Mouse (Mus musculus): ENCODE data around the gene Myo3b.

The Myo3b gene

GRCm38 (mm10) chr2:70278425-70279277 is 239.7 kb downstream of the Myo3b start:
- no peak for DNase-seq (ENCODE audit: low spot score)

DNA sequence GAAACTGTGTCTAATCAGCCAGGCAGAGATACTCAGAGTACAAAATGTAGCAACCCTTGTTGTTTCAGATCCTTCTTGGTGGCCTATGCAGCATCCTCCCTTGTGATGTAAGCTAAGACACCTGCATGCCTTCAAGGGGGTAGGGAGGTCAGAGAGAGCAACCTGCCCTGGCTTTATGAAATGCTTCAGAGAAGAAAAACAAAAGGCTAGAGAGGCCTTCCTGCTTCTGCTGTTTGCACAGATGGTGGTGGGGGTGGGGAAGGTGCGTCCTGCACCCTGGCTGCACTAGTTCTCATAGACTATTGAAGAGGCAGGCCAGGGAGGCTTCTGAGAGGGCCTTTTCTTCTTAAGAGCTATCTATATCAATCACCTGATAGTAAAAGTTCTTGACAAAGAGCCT is 245.2 kb downstream of the Myo3b start:
- DNase-seq (ENCODE audit: low spot score): no peak

DNA sequence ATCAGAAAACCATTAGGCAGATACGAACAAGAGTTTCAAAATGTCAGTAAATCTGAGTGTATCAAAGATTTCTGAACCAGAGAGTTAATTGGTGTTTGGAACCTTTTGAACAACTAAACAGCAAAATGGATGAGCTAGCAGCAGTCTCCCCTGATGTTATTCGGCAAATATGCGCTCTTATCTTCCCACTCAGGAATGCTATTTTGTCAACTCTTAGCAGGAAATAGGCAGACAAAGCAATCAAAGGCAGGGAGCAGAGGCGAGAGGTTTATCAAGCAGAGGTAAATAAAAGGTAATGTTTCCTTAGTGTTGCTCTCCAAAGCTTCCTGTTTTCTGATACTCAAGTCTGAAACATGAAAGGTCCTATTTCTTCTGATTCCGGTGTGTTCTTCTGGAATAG is 252.1 kb downstream of the Myo3b start:
- no peak for DNase-seq (ENCODE audit: low spot score)

- no peak for DNase-seq (ENCODE audit: low spot score)
Measured at GRCm38 (mm10) chr2:70292776-70293175, 253.8 kb downstream of the Myo3b start.

DNA sequence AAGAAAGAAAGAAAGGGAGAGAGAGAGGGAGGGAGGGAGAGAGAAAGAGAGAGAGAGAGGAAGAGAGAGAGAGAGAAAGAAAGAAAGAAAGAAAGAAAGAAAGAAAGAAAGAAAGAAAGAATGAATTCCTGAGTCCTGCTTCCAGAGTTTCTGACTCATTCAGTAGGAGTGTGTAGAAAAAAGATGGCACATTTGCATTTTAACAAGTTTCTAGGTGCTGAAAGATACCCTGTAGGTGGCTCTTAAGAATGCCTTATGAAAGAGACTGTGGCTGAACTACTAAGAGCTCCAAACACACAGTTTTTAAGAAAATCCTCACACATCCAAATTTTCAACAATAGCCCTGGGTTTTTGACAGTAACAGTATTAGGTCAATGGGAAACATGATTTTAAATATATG is 264.0 kb downstream of the Myo3b start:
- no peak for DNase-seq (ENCODE audit: low spot score)

DNA sequence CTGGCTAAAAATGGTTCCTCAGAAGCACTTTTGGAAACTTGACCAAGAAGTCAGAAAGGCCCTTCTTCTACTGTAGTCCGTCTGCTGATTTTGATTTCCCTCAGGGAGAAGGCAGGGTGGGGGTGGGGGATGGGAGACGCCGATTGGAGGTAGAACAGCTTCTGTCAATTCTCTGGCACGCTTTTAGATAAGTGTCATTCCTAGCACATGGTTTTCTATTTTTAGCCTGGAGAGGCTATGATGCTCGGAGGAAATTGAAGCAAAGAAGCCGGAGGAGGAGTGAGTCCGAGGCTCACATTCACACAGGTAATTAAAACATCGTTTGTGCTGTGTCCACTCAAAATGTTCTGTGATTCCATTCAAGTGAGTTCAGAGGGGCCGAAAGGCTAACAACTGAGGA is 276.2 kb downstream of the Myo3b start:
- no peak for DNase-seq (ENCODE audit: low spot score)

DNA sequence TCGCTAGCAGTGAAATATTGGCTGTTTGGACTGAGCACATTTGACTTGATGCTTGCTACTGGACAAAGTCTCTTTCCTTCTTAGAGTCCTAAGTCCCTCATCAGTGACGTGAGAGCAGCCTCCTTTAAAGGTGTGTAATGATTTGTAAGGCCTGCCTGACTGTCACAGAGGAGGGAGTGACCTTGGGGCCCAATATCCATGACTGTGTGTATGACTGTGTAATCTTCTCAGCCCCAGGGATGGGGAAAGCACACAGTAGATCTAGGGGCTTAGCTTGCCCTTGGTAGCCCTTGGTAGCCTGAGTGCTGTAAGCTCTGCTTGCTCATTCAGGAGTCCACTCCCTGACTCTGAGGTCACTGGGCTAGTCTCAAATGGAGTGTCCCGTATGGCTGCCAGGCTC is 276.8 kb downstream of the Myo3b start:
- DNase-seq (ENCODE audit: low spot score): no peak

DNA sequence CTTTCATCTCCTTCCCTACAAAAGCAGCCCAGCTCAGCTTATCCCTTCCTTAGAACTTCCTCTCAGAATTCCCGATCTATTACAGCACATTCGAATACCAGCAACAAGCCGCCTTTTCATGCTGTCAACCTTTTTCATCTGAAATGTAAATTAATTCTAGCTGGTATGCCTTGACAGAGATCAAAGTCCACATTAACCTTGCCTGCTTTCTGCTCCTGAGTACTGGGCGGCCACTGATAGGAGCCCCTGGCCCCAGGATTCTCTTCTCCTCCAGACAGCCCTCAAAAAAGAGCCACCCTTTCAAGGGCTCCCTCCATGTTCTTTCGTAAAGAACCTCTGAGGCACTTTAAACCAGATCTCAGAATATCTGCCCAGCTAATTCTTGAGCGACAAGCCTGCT is 278.9 kb downstream of the Myo3b start:
- DNase-seq (ENCODE audit: low spot score): no peak

DNA sequence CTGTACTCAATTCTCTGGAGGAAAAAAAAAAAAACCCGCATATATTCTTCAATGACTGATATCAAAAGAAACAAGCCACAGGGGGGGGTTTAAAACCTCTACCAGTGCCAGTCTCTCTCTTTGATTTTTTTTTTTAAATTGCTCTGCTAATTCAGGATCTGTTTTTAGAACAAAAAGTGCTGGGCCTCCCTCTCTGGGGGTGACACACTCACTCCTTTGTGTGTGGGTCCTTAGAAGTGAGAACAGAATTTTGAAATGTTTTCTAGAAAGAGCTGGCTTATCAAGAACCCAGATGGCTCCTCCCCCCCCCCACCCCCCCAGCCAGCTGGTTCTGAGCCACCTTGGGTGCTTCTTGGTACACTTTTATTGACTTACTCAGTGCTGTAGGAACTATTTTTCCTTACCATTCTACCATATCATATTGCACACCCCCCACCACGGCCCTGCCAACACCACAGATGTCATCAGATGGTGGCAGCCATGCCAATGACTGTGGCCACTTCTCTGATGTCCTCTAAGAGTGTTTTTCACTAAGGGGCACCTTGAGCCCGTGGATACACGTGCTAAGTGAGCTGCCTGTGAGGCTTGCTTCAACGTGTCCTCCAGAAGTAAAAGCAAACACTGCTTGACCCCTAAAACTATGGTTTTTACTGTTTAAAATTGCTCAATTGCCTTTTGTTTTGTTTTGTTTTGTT is 280.1 kb downstream of the Myo3b start:
- no peak for DNase-seq (ENCODE audit: low spot score)

DNA sequence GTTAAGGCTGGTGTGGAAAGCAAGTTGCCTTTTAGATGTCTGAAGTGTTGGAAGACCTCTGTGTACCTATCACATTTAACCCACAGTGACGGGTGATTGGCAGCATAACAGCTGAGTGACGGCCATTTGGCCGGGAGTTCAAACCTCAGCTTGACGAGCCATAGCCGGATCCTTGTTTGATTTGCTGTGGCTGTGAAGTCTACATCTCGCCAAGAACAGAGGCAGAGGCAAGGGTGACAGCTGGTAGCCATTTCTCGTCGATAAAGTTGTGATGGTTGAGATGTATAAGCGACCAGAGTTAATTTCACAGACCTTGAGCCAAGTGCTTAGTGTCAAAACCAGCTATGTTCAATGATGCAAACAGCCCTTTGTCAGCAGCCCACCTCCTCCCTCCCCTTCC is 283.8 kb downstream of the Myo3b start:
- DNase-seq (ENCODE audit: low spot score): no peak

DNA sequence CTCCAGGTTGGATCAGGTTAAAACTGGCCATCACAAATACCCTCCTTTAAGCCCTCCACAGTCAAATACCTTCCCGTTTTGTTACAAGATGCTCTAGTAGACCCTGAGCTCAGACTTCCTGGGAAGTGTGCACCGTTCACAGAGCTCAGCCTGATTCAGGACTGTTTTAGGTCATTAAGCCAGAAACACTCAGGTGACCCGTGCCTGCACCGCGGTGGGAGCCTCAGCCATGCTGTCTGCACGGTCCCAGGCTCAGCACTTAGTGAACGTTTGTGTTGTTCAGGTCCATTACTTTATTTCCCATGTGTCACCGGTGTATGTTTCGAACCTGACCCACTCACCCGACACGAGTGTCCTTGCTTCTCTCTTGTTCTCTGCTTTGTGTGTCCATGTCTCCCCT is 288.7 kb downstream of the Myo3b start:
- DNase-seq (ENCODE audit: low spot score): no peak

DNA sequence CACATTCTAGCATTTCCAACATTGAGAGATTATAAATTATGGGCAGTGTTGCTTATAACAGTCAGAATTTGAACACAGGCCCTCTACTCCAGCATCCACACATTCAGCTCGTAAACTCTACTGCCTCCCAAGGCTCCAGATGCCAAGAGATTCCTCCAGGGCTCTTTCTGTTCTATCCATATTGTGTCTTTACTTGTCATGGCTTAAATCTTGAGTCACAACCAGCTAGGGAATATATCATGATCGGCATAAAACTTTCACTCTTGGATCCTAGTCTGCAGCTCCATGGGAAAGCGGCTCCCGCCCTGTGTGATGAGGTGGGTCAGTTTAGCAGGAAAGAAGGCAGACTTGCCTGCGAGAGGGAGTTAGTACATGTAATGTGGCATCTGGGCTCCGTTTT is 294.0 kb downstream of the Myo3b start:
- DNase-seq (ENCODE audit: low spot score): no peak

- DNase-seq (ENCODE audit: low spot score): no peak
Measured at GRCm38 (mm10) chr2:70333553-70333952, 294.6 kb downstream of the Myo3b start.

DNA sequence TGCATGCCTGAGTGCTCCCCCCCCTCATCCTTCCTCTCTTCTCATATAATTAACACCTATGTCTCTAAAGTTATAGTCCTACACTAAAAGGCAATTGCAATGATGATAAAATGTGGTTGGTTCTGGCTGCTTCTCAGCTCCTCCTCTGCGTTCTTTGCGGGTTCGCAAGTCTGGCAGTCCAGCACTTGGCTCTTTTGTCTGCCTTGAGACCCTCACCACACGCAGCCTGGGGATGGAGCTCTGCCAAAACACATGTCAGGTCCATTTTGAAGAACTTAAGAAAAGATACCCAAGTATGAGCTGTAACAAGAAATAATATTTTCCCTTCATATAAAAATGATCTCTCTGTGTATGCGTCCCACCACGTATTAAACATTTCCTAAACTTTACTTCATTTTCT is 297.6 kb downstream of the Myo3b start:
- DNase-seq (ENCODE audit: low spot score): no peak

DNA sequence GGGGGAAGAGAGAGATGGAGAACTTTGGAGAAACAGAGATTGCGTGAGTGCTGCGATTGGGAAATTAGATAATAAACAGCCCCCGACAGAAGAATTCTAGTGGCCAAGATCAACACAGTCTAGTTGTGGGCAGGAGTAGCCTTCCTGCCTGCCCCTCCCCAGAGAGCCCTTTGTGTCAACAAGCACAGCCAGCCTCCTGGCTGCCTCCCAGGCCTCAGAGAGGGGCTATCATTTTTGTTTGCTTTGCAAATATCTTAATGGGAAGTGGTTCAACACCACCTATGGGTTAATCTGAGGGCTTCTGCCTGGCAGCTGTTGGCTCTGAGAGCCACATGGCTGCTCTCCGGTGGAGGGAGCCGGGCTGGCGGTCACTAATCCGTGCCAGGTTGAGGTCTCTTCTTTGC is 298.3 kb downstream of the Myo3b start:
- DNase-seq (ENCODE audit: low spot score): no peak

DNA sequence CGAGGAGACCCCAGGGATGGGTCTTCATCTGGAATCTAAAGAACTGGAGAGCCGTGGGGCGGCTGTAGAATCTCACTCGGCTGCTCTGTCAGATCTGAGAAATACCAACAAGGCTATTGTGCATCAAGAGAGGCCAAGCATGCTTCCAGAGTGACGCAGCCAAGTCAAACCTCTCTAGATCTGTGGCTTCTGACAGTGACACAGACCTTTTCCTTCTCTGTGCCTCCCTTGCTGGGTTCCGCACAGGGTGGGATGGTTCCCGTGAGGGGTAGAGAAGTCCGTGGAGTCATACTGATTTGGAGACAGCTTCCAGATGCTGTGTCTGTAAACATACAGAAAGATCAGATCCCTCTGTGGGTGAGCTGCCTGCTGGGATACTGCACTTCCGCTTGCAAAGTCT is 298.9 kb downstream of the Myo3b start:
- DNase-seq (ENCODE audit: low spot score): no peak

DNA sequence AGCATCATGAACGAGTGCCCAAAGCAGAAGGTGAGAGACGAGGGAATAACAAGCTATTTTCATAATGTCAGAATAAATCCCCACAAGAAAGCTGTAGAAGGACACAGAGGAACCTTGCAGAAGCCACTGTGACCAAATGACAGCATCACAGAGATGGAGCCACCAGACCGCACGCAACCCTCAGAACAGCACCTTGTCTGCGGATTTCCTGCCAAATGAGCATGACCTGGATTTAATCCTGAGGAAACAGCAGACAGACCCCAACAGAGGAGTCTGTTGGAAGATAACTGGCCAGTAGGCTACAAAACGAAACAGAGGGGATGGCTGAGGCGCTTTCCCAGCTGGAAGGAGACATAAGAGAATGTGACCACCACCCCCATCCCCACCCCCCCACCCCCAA is 300.1 kb downstream of the Myo3b start:
- DNase-seq (ENCODE audit: low spot score): no peak

- DNase-seq (ENCODE audit: low spot score): no peak
Measured at GRCm38 (mm10) chr2:70339501-70339900, 300.6 kb downstream of the Myo3b start.

DNA sequence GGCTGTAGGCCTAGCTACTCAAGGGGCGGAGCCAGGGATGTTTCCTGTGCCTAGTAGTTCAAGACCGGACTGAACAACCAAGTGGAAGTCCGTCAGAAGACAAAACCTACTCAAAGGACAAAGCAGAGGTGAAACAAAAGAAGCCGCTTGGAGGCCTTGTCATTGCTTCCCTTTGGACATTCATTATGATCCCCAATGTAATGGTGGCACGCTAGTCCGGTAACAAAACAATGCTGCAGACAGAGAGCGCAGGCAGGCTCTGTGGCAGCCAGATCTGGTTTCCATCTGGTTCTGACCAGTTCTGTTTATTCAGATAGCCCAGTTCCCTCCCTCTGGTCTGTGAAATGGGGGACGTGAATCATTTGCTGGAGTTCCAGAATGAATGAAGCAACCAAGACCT is 301.3 kb downstream of the Myo3b start:
- DNase-seq (ENCODE audit: low spot score): no peak

DNA sequence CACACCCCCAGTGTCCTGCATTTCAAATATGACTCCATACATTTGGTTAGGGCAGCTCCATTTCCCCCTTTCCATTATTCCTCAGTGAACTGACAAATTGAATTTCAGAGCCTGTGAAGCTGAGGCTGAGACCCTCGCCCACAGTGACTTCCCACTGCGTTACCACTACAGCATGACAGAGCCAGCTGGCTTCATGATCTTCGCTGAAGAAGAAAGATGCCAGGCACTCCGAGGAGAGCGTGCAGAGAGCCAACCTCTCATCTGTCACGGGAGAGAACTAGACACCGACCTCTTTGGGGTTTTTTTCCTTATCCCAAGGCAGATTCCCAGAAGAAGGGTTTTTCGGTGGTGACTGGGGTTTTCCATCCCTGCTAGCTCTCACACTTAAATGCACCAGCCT is 306.2 kb downstream of the Myo3b start:
- no peak for DNase-seq (ENCODE audit: low spot score)

GRCm38 (mm10) chr2:70347511-70347910 is 308.6 kb downstream of the Myo3b start:
- no peak for DNase-seq (ENCODE audit: low spot score)

DNA sequence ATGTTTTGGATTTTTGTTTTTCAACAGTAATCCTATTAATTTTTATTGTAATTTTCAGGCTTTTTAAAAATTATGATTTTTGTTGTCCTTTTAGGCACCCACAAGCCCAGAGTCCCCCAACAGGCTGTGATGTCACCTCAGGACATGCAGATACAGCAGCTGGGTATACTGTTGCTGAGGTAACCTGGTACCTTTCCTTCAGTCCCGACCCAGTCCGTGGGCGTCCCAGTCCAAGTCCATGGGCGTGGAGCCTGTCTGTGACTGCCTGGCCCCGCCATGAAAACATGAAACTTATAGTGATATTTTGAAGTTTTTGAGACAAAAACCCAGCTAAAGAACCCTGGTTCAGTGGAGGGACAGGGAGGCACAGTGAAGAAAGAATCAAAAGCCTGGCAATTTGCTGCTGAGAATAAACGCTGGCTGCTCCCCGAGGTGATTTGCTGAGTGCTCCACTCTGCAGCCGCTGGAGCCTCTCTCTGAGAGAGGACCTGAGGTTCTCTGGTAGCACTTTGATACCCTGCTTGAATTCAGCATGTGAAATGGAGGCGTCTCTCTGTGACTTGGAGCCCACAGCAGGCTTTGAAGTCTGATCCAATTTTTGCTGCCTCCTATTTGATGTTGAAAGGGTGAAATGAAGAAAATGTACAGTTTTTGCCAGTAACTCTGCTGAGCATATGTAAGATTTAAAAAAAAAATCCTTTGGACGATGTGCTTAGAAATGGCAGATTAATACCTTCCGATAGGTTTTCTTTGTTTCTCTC is 310.0 kb downstream of the Myo3b start:
- DNase-seq (ENCODE audit: low spot score): no peak
